Mouse (Mus musculus) E14TG2a.4 (cell line): ENCODE measurements at regions not wholly inside any gene's neighbourhood (a gene's known extent, or its start where the extent isn't known, plus 50 kb on each side); places are given as distances from the start of the nearest gene placed in this dataset.

Source experiments
- H3K27me3 ChIP-seq: 2 replicates; pipeline ENCODE4 v1.6.1; 2014; ENCODE audit warnings: low read length, control low read depth; ENCODE audit not compliant: insufficient read depth
- H3K36me3 ChIP-seq: 2 replicates; pipeline ENCODE4 v1.6.1; 2014; ENCODE audit warnings: low read length, control low read depth; ENCODE audit not compliant: insufficient read depth
- H3K4me1 ChIP-seq: replicated peaks from 2 replicates; pipeline ENCODE4 v1.6.1; 2014; ENCODE audit warnings: low read depth, low read length, control low read depth
- H3K4me3 ChIP-seq: replicated peaks from 2 replicates; pipeline ENCODE4 v1.5.1; 2014; ENCODE audit warnings: mild to moderate bottlenecking, low read length
- H3K9me3 ChIP-seq: 2 replicates; pipeline ENCODE4 v1.6.1; 2014; ENCODE audit warnings: low read length, control low read depth
- CTCF ChIP-seq: conservative IDR thresholded peaks from 2 replicates; pipeline ENCODE4 v1.5.1; 2014; ENCODE audit warnings: low read length
- NANOG ChIP-seq: IDR thresholded peaks from 2 replicates; pipeline ENCODE4 v1.6.1; 2014; ENCODE audit warnings: borderline replicate concordance, low read length, mixed read lengths
- POU5F1 ChIP-seq: IDR thresholded peaks from 2 replicates; pipeline ENCODE4 v1.6.1; 2014; ENCODE audit warnings: low read length, borderline replicate concordance

GRCm38 (mm10) chr16:71197523-71197922 is 883.8 kb downstream of the Gbe1 start:
- H3K4me3 ChIP-seq: no peak overlapping the region
- no peaks in the 10 kb centered on the region for H3K36me3 ChIP-seq

GRCm38 (mm10) chr16:71208806-71209205 is 895.1 kb downstream of the Gbe1 start:
- TF ChIP-seq CTCF (no peak), POU5F1 (no peak), NANOG (no peak)
- H3K27me3 ChIP-seq: no peaks in the 10 kb centered on the region
- no peak overlapping the region for H3K4me3 ChIP-seq

More at GRCm38 (mm10) chr16:71197523-71197922, 883.8 kb downstream of the Gbe1 start:
- Histone ChIP-seq H3K4me1 (no peaks in the 10 kb centered on the region), H3K27me3 (no peaks in the 10 kb centered on the region), H3K9me3 (no peaks in the 10 kb centered on the region)
- TF ChIP-seq NANOG: no peak
- TF ChIP-seq CTCF: no peak
- TF ChIP-seq POU5F1: no peak

GRCm38 (mm10) chr16:71224469-71224868 is 910.7 kb downstream of the Gbe1 start:
- Histone ChIP-seq H3K4me3 (no peak overlapping the region), H3K9me3 (no peaks in the 10 kb centered on the region), H3K27me3 (no peaks in the 10 kb centered on the region), H3K36me3 (no peaks in the 10 kb centered on the region), H3K4me1 (no peaks in the 10 kb centered on the region)
- TF ChIP-seq CTCF (no peak), NANOG (no peak), POU5F1 (no peak)

More at GRCm38 (mm10) chr16:71208806-71209205, 895.1 kb downstream of the Gbe1 start:
- no peaks in the 10 kb centered on the region for H3K4me1 ChIP-seq
- H3K36me3 ChIP-seq: no peaks in the 10 kb centered on the region
- H3K9me3 ChIP-seq: no peaks in the 10 kb centered on the region

DNA sequence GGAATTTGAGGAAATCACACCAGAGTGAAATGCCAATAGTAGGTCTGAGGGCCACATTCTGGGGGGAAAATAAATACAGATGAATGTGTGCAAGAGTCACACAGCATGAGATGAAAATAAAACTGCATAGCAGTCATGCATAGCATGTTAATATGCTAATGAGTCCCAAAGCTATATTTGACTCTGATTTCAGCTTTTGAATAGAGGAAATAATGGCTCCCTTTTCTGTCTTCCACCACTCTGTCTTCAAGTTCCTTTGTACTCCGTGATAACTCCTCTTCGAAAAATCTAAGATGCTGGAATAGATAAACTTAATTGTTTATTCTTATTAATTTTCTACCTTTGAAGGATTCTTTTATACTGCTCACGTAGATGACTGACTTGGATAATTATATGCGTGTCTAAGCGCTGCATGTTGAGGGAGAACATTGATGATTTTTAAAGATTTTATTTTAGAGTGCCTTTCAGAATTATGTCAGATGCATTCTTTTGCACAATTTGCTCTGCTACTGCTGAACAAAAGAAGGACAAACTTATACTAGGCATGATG is 916.4 kb downstream of the Gbe1 start:
- Histone ChIP-seq H3K9me3 (no peaks in the 10 kb centered on the region), H3K36me3 (no peaks in the 10 kb centered on the region), H3K4me1 (no peaks in the 10 kb centered on the region), H3K4me3 (no peak overlapping the region), H3K27me3 (no peaks in the 10 kb centered on the region)
- no peak for TF ChIP-seq POU5F1
- TF ChIP-seq NANOG: no peak
- no peak for TF ChIP-seq CTCF

DNA sequence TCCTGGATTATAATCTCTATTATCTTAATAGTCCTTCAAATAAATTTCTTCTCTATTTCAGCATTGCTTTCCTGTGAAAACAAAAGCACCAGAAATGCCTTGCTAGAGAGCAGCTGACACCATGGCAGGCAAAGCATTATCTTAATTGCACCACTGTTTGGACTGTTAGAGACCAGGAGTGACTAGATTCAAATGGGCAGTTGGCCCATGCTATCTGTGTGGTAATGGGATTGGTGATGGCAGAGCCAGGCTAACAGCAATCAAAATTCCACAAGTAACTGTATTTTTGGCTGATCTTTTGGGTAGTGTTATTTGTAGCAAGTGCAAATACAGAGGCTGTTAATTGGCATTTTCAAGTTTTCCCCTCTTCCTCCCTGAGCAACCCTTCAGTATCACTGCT is 929.3 kb downstream of the Gbe1 start:
- TF ChIP-seq CTCF: no peak
- TF ChIP-seq NANOG: no peak
- TF ChIP-seq POU5F1: no peak
- Histone ChIP-seq H3K4me3 (no peak overlapping the region), H3K36me3 (no peaks in the 10 kb centered on the region), H3K27me3 (no peaks in the 10 kb centered on the region), H3K9me3 (no peaks in the 10 kb centered on the region), H3K4me1 (no peaks in the 10 kb centered on the region)

- TF ChIP-seq POU5F1 (no peak), CTCF (no peak), NANOG (no peak)
- Histone ChIP-seq H3K9me3 (no peaks in the 10 kb centered on the region), H3K4me1 (no peaks in the 10 kb centered on the region), H3K36me3 (no peaks in the 10 kb centered on the region), H3K27me3 (no peaks in the 10 kb centered on the region), H3K4me3 (no peak overlapping the region)
These were observed 929.7 kb downstream of the Gbe1 start for GRCm38 (mm10) chr16:71243480-71243879.

- H3K9me3 ChIP-seq: no peaks in the 10 kb centered on the region
- no peaks in the 10 kb centered on the region for H3K4me1 ChIP-seq
- no peak overlapping the region for H3K4me3 ChIP-seq
- no peaks in the 10 kb centered on the region for H3K27me3 ChIP-seq
- TF ChIP-seq POU5F1 (no peak), CTCF (peak; percentile 19; the same call in 1 of the 2 replicates)
- no peaks in the 10 kb centered on the region for H3K36me3 ChIP-seq
These were observed 933.9 kb downstream of the Gbe1 start for GRCm38 (mm10) chr16:71247516-71248139.

DNA sequence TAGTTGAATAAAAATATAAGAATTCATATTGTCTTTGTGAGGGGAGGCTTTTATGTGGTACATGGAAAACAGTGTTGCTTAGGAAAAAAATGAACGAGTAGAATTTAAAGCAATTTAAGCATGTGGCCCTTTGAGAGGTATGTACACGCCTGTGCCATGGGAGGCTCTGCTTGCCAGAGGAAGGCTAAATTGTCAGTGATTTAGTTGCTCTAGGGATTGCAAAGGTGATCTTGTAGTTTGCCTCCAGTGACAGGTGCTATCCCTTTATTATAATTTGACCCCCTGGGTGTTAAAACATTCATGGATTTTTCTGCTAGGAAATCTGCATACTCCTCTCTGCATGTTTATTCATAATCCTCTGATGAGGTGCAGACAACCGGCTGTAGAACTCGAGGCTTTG is 942.0 kb downstream of the Gbe1 start:
- H3K36me3 ChIP-seq: no peaks in the 10 kb centered on the region
- H3K27me3 ChIP-seq: no peaks in the 10 kb centered on the region
- no peaks in the 10 kb centered on the region for H3K9me3 ChIP-seq
- H3K4me3 ChIP-seq: no peak overlapping the region
- no peaks in the 10 kb centered on the region for H3K4me1 ChIP-seq
- no peak for TF ChIP-seq POU5F1

GRCm38 (mm10) chr16:71256175-71256574 is 942.4 kb downstream of the Gbe1 start:
- TF ChIP-seq POU5F1 (no peak), CTCF (no peak), NANOG (no peak)
- Histone ChIP-seq H3K36me3 (no peaks in the 10 kb centered on the region), H3K27me3 (no peaks in the 10 kb centered on the region), H3K4me3 (no peak overlapping the region), H3K9me3 (no peaks in the 10 kb centered on the region), H3K4me1 (no peaks in the 10 kb centered on the region)
